Mouse (Mus musculus) limb, embryonic 14.5 days (tissue): ENCODE results near the gene Ifitm6. TPM values are rescaled to one million over a fixed set of nuclear protein-coding genes. Genes with fewer than 3 reads are reported as not detected.

ENCODE experiments used
- ATAC-seq: fragments of 200-750 bp; cut with Nextera tagmentation; 2 replicates; pipeline ENCODE4 v1.8.0; 2017; ENCODE audit warnings: low read depth, moderate number of reproducible peaks, moderate TSS enrichment; ENCODE audit not compliant: low FRiP score
- DNase-seq: peaks from one replicate; pipeline ENCODE4 v3.0.0-alpha.2; 2015; ENCODE audit warnings: low spot score
- H3K27ac ChIP-seq: fragments of 300-500 bp; sonication (generic); replicated peaks from 2 replicates; pipeline ENCODE4 v1.5.1; 2014; ENCODE audit warnings: low read depth, mild to moderate bottlenecking, low read length, moderate library complexity, mixed read lengths
- H3K27me3 ChIP-seq: fragments of 300-500 bp; sonication (generic); 2 replicates; pipeline ENCODE4 v1.6.1; 2014; ENCODE audit warnings: low read length, mixed read lengths; ENCODE audit not compliant: control insufficient read depth, insufficient read depth
- H3K36me3 ChIP-seq: fragments of 300-500 bp; sonication (generic); 2 replicates; pipeline ENCODE4 v1.6.1; 2014; ENCODE audit warnings: mild to moderate bottlenecking, low read length, moderate library complexity, mixed read lengths; ENCODE audit not compliant: control insufficient read depth, insufficient read depth
- H3K4me1 ChIP-seq: fragments of 300-500 bp; sonication (generic); 2 replicates; pipeline ENCODE4 v1.6.1; 2014; ENCODE audit warnings: antibody characterized with exemption, low read length, mixed read lengths; ENCODE audit not compliant: control insufficient read depth, insufficient read depth
- H3K4me2 ChIP-seq: fragments of 300-500 bp; sonication (generic); replicated peaks from 2 replicates; pipeline ENCODE4 v1.6.1; 2014; ENCODE audit warnings: low read depth, mild to moderate bottlenecking, low read length, moderate library complexity; ENCODE audit not compliant: severe bottlenecking
- H3K4me3 ChIP-seq: fragments of 300-500 bp; sonication (generic); replicated peaks from 2 replicates; pipeline ENCODE4 v1.5.1; 2014; ENCODE audit warnings: low read length
- H3K9ac ChIP-seq: fragments of 300-500 bp; sonication (generic); 2 replicates; pipeline ENCODE4 v1.6.1; 2014; ENCODE audit warnings: mild to moderate bottlenecking, low read depth, low read length, moderate library complexity; ENCODE audit not compliant: severe bottlenecking
- H3K9me3 ChIP-seq: fragments of 300-500 bp; sonication (generic); 2 replicates; pipeline ENCODE4 v1.6.1; 2016; ENCODE audit warnings: low read length; ENCODE audit not compliant: control insufficient read depth
- POLR2A ChIP-seq: fragments of 200-500 bp; IDR thresholded peaks from 2 replicates; pipeline ENCODE4 v1.8.0; 2012; ENCODE audit warnings: inconsistent platforms, mild to moderate bottlenecking, moderate library complexity, borderline replicate concordance; ENCODE audit not compliant: insufficient read depth, insufficient read length; ENCODE audit errors: extremely low read depth
- WGBS: fragments of 180-500 bp; shearing (Covaris S2); extraction: QIAGEN DNeasy Blood & Tissue Kit; methylation state at CpG from one replicate; pipeline ENCODE4 v1.1.7; 2014; 5-methylcytosine and 5-hydroxymethylcytosine counted together
- polyA plus RNA-seq, 2 experiments: library from polyadenylated mRNA; depleted of rRNA in 1 of 2; stranded (reverse) in 1 of 2; unstranded in 1 of 2; fragments of >200 nt; fragmentation: Nextera tagmentation in 1 of 2; extraction: Ambion mirVana in 1 of 2; gene quantifications; 2 replicates each; pipeline versions ENCODE4 v1.2.1 to v1.2.3; 2012 to 2014

Ifitm6 gene
- polyA plus RNA-seq, 2 experiments: 1.7 to 1.8 TPM

DNA sequence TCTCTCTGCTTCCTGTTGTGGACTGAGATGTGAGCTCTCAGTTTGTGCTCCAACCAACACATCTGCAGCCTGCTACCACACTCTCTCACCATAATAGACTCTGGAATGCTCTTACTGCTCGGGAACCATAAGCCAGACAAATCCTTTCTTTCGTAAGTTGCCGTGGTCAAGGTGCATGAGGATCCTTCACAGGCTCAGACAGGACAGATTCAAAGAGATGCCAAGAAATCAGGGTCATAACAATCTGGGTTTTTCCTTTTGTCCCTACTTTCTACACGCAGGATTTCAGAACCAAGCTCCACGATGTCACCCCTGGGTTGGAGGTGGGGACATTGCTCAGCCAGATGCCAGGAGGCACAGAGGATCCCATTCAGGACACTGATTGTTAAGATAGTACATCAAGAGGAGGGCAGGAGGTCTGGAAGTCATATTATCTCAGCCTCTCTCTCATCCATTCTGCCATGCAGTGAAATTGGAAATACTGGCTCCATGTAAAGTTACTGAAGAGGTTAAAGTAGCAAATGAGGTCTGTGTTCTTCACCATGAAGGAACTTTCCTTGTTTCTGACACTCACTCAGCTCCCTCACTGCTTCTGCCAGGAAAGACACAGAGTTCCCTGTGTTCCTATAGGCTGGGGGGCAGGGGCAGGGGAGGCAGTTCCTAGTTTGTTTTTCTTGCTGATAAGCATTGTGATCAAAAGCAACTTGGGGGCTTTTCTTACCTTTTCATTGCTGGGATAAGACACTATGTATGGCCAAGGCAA lies 14.3 kb downstream of the Ifitm6 start:
- WGBS: 82% methylated on average over 5 of the region's 5 CpGs
- no peak for DNase-seq
- Histone ChIP-seq H3K9me3 (no peaks in the 10 kb centered on the region), H3K4me3 (no peak overlapping the region), H3K4me2 (no peak overlapping the region), H3K27me3 (no peaks in the 10 kb centered on the region), H3K9ac (no peak overlapping the region), H3K27ac (no peak overlapping the region), H3K36me3 (no peaks in the 10 kb centered on the region), H3K4me1 (peaks cover under 1% of the 10 kb centered on the region; the same call in 1 of the 2 replicates)
- no peak for ATAC-seq
- no peak for TF ChIP-seq POLR2A

DNA sequence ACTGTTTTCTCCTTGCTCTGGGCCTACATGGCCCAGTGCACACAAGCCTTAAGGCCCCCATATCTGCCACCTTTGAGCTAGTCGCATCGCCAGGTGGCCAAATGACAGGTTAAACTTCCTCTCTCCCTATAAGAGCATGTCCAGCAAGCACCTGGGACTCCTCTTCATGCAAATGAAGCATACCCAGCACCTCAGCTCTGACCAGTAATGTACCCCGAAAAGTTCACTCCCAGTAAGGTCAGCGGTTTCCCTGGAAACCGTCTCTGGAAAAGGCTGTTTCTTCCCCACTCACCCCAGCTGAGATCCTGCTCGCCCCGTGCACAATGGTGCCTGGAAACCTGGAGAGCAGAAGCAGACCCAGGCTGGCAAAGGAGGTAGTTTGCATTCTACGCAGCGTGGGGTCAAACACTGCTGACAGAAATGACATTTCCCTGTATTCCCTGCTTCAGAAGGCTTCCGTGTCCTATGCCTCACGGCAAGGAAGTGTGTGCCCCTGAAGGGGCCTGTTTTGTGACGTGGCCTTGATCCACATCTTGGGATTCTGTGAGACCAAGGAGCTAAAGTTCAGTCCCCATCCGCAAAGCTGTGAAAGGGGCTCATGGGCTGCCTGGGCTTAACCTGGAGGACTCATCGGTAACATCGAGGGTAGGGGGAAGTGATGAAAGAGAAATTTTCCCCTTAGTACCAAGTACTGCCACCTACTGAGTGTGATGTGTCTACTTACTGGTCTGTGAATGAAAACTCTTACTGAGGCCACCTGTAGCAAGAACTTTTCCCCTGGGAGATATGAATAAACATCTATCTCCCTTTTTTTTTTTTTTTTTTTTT lies 16.6 kb downstream of the Ifitm6 start:
- H3K36me3 ChIP-seq: no peaks in the 10 kb centered on the region
- no peak for TF ChIP-seq POLR2A
- H3K27ac ChIP-seq: no peak overlapping the region
- H3K9me3 ChIP-seq: no peaks in the 10 kb centered on the region
- 78% methylated on average over 15 of the region's 15 CpGs for WGBS
- no peak for ATAC-seq
- DNase-seq: no peak
- H3K4me1 ChIP-seq: no peaks in the 10 kb centered on the region
- H3K9ac ChIP-seq: no peak overlapping the region
- no peak overlapping the region for H3K4me2 ChIP-seq
- H3K4me3 ChIP-seq: no peak overlapping the region
- no peaks in the 10 kb centered on the region for H3K27me3 ChIP-seq

DNA sequence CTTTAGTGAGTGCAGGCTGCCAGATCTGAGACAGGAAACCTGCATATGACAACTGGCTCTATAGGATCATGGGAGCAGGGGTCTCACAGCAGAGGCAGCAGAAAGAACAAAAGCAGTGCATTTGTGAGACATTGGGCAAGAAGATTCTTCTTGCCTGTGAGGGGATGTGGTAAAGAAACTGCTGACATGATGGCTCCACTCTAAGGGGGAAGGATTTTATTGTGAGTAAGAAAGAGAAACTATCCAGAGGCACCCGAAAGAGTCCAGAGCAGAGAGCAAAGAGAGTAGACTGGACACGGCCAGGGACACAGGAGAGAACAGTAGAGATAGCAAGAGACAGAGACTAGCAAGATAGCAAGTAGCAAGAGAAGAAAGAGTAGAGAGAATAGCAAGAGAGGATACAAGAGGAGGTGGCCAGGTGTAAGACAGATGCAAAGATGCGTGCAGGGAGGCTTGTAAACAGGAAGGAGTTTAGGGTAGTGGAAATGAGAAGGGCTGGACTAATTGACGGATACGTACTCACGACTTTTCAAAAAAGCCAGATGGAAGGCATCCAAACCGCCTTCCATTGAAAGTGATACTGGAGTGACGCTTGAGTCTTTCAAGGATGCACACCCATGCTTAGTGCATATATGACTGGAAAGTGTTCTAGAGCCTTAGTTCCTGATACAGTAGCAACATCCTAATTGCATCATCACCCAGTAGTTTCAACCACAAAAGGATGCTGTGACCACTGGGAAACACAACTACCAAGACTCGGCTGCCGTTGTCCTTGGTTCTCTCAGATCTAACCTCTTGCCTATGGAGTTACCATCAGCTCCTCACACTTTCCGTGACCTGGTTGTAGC lies 18.6 kb downstream of the Ifitm6 start:
- H3K27ac ChIP-seq: no peak overlapping the region
- H3K36me3 ChIP-seq: no peaks in the 10 kb centered on the region
- H3K9ac ChIP-seq: no peak overlapping the region
- H3K4me3 ChIP-seq: no peak overlapping the region
- H3K27me3 ChIP-seq: no peaks in the 10 kb centered on the region
- H3K4me1 ChIP-seq: no peaks in the 10 kb centered on the region
- ATAC-seq: no peak
- TF ChIP-seq POLR2A: no peak
- no peak for DNase-seq
- H3K4me2 ChIP-seq: no peak overlapping the region
- H3K9me3 ChIP-seq: no peaks in the 10 kb centered on the region
- 82% methylated on average over 11 of the region's 11 CpGs for WGBS

DNA sequence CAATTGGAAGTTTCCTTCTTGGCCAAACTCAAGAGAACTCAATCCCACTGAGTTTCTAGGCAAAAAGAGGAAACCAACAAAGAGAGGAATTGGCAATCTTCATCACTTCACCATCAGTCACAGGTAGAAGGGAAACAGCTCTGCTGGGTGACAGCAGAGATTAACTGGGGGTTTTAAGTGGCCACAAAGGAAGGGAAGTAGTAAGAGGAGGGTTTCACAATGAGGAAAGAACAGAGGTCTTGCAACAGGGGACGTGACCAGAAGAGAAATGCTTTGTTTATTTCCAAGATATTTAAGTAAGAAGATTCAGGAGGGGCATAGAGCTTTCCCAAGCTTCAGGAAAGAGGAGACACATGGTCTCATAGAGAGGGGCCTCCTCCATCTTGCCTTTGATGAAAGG lies 19.9 kb downstream of the Ifitm6 start:
- H3K36me3 ChIP-seq: no peaks in the 10 kb centered on the region
- no peaks in the 10 kb centered on the region for H3K27me3 ChIP-seq
- DNase-seq (no peak), ATAC-seq (no peak)
- 75% methylated on average over 1 of the region's 1 CpGs for WGBS
- no peaks in the 10 kb centered on the region for H3K4me1 ChIP-seq
- no peak overlapping the region for H3K4me2 ChIP-seq
- no peak overlapping the region for H3K9ac ChIP-seq
- no peak overlapping the region for H3K4me3 ChIP-seq
- no peak for TF ChIP-seq POLR2A
- H3K27ac ChIP-seq: no peak overlapping the region
- H3K9me3 ChIP-seq: no peaks in the 10 kb centered on the region

DNA sequence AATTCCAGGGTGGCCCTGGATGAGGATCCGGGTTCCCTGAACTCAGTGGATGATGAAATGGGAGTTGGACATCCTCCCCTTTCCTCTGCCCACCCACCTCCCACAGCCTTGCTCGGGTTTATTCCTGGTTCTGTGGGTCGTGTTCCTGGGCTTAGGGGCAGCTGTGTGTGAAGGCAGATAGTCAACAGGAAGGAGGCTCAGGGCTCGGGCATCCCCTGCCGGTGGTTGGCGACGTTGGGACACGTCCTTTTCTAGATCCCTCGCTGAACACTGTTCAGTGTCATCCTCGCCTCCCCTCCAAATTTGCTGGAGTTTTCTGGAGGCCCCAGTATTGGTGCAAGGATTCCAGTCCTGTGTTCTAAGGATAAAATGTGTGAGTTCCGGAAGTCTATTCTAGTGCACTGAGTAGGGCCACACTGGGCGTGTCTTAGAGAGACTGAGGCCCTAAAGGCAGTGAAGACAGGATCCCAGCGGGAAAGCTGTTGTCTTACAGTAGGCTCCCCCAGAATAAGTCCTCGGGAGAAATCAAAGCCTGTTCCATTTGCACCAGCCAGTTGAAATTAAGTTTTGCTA lies 26.5 kb downstream of the Ifitm6 start:
- H3K4me2 ChIP-seq: no peak overlapping the region
- H3K27ac ChIP-seq: no peak overlapping the region
- no peak overlapping the region for H3K9ac ChIP-seq
- no peaks in the 10 kb centered on the region for H3K36me3 ChIP-seq
- H3K9me3 ChIP-seq: no peaks in the 10 kb centered on the region
- no peak for TF ChIP-seq POLR2A
- peaks cover 8% of the 10 kb centered on the region for H3K4me1 ChIP-seq
- 89% methylated on average over 14 of the region's 14 CpGs for WGBS
- no peaks in the 10 kb centered on the region for H3K27me3 ChIP-seq
- DNase-seq (no peak), ATAC-seq (no peak)
- no peak overlapping the region for H3K4me3 ChIP-seq
